Mouse (Mus musculus) urinary bladder, postnatal 36 days (tissue): Measurements from ENCODE around the gene Ift122.

Source experiments
- DNase-seq, 2 experiments: peaks; one replicate each; pipeline ENCODE4 v3.0.0; 2022; ENCODE audit warnings: low spot score in 2 of 2, mixed read lengths in 1 of 2

Ift122 gene

GRCm38 (mm10) chr6:115891497-115892061 lies 38.3 kb downstream of the Ift122 start:
- DNase-seq = no peak

GRCm38 (mm10) chr6:115892363-115892762 lies 39.1 kb downstream of the Ift122 start:
- no peak for DNase-seq

GRCm38 (mm10) chr6:115896346-115896745 lies 43.1 kb downstream of the Ift122 start:
- DNase-seq = no peak

- peak in 1 of 2 experiments; percentile 72 for DNase-seq
These were observed 43.8 kb downstream of the Ift122 start for GRCm38 (mm10) chr6:115897117-115897516.

GRCm38 (mm10) chr6:115897926-115898520 lies 44.8 kb downstream of the Ift122 start:
- DNase-seq = no peak

DNA sequence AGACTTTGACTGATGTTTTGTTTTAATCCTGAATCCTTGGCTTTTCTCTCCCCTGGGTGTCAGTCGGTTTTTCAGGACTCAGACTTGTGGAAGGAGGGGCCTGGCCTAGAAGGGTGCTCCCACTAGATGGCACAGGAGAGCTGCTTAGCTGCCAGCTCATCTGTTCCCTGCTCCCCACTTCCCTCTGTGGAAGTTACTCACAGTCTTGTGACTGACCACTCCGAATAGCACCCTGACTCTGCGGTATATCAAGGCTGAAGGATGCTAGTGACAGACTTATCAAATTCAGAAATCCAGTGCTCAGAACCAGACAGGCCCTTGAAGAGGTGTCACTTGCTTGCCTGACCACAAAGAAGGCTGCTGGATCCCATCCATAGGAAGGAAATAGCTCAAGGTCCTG lies 47.8 kb downstream of the Ift122 start:
- peak; percentile 56 to 71 for DNase-seq

DNA sequence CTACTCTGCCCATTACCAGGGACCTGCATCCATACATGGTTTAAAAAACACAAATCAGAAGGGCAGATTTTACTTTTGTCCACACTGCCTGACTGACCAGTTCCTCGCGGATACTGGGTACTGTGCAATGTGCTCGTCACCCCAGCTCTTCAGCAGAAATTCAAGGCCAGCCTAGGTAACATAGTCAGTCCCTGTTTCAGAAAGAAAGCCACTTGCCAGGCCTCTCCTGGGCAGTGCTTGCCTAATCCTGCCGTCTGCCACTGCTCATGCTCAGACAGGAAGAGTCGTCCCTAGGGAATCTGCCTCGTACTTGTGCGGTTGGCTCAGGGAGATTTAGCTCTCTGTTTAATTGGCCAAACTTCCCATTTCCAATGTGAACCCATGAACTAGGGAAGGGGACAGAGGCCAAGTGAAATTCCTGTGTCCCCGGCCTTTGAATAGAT lies 48.2 kb downstream of the Ift122 start:
- peak in 1 of 2 experiments; percentile 53 for DNase-seq

DNA sequence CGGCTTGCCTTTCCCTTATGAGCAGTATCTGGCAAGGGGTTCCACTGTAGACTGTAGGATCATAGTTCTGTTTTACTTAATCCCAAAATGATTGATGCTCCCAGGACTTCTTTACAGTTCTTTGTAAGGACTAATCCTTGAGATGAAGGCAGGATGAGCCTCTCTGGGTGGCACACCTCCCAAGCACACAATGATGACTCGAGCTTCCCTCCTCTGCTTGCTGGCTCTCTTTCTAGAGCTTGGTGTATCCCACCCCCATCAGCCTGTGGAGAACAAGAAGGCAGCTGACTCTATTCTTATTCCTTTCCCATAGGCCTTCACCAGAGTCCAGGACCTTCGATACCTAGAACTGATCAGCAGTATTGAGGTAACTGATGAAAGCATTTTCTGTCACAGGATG lies 49.3 kb downstream of the Ift122 start:
- DNase-seq = no peak

DNA sequence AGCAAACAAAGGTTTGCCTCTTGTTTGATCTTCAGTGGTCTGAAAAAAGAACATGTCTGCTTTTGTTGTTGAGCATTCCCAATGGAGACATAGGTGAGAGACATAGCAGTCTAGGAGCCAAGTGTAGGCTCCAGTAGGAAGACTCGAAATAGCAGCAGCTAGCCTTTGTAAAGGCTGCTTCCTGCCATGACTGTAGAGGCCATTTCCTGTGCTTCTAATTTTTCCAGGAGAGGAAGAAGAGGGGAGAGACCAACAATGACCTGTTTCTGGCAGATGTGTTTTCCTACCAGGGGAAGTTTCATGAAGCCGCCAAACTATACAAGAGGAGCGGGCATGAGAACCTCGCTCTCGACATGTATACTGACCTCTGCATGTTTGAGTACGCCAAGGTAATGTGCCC lies 52.3 kb downstream of the Ift122 start:
- no peak for DNase-seq

- no peak for DNase-seq
These were observed 53.2 kb downstream of the Ift122 start for GRCm38 (mm10) chr6:115906455-115906854.

GRCm38 (mm10) chr6:115906871-115907270 lies 53.6 kb downstream of the Ift122 start:
- no peak for DNase-seq

- DNase-seq = no peak
These were observed 55.2 kb downstream of the Ift122 start for GRCm38 (mm10) chr6:115908421-115908982.

- DNase-seq = no peak
These were observed 55.8 kb downstream of the Ift122 start for GRCm38 (mm10) chr6:115909052-115909451.

DNA sequence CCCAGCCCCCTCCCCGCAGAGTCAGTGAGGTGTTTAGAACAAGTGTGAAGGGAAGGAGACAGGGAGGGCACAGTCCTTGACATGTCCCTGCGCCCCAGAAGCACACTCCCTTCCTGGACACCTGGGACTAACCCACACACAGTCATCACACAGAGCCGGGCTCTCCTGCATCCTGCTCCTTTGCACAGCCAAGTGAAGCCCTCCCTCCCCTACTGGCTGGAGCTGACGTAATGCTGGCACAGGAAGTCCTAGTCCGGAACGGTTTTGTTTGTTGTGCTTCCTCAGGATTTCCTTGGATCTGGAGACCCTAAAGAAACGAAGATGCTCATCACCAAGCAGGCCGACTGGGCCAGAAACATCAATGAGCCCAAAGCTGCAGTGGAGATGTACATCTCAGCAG lies 56.7 kb downstream of the Ift122 start:
- DNase-seq = peak in 1 of 2 experiments; percentile 36

- DNase-seq = no peak
These were observed 58.5 kb downstream of the Ift122 start for GRCm38 (mm10) chr6:115911763-115912162.

DNA sequence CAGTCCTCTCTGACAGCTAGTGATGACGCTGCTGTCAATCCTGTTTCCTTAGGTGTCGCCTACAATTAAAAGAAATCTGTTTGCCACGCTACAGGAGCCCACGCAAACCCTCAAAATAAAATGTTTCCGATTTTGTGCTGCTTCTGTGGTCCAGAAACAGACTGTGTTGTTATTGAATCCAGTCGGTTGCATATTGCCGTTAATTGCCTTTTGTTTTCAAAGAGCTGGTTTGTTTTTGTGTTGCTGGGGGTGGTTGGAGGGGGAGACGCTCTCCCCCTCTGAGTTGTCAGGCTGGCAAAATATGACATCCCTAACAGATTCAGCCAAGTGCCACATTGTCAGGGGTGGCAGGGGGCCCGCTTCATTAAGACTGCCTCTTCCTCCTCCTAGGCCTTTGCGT lies 60.2 kb downstream of the Ift122 start:
- no peak for DNase-seq

- DNase-seq = no peak
These were observed 61.4 kb downstream of the Ift122 start for GRCm38 (mm10) chr6:115914511-115915202.

- DNase-seq = no peak
These were observed 62.6 kb downstream of the Ift122 start for GRCm38 (mm10) chr6:115915601-115916445.

- no peak for DNase-seq
These were observed 63.3 kb downstream of the Ift122 start for GRCm38 (mm10) chr6:115916611-115917010.

DNA sequence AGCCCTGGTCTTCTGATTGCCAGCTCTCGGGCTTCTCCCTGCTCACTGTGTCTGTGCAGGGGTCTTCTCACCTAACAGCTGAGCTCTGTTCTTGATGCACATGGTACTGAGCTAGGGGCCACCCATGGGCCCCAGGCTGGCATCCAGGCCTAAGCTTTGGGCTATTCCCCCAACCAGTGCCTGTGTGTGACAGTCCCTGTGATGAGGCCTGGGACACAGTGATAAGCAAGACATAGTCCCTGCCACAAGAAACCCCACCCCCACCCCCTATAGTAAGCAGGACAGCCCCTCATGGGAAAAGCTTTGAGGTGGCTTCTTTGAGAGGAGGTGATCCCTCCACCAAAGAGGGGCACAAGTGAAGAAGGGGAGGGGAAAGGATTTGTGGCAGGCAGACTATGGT lies 65.3 kb downstream of the Ift122 start:
- no peak for DNase-seq

GRCm38 (mm10) chr6:115919876-115920275 lies 66.6 kb downstream of the Ift122 start:
- no peak for DNase-seq

GRCm38 (mm10) chr6:115924829-115925228 lies 71.6 kb downstream of the Ift122 start:
- no peak for DNase-seq
